ENCODE assay signal across 9 mouse cellular contexts in the genomic region with DNA sequence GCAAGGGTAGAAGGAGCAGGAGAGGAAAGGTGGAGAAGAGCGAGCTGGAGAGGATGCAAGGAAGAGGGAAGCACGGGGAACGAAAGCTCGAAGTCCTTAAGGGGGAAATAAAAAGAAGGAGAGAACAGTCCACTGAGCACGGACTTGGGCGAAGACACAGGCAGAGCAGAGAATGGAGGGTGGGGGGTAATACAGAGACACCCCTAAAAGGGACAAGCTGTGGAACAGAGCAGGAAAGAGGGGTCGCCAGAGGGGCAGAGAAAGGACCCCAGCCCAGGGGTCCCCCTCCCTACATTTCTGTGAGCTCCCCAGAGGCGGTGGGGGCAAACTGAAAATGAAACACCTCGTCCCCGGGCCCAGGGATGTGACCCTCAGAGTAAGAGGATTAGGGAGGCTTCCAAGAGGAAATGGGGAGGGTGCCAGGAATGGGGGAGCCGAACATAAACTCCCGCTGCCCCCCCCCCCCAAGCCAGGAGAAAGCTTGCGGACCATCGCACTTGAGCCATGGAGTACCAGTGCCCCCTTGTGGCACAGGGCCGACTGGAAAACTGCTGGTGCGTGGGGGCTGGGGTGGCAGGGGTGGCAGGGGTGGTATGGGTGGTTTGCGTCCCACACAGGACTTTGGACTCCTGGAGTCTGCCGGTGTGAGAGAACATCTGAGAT.
DNase-seq lines count a peak whose midpoint lies in the region; ATAC-seq and TF ChIP-seq lines count a peak whose summit lies in the region.
"Had no signal": no experiment of that assay in that cellular context is flagged by ENCODE, and none has a peak within 500 bp of the region (broad histone marks: within the 10 kb centered on the region; RNA-seq: fewer than 3 reads in every experiment).

No protein-coding gene starts in this region.

- TF ChIP-seq POLR2A in lung, adult 2 months (IDR thresholded peaks at IDR 0.05; ENCODE audit: borderline replicate concordance, extremely low read depth, low read depth, low read length): no peak

- H3K9me3 ChIP-seq in ES-E14 (ENCODE audit: control insufficient read depth, insufficient read depth, low read depth, low read length): no peaks in the 10 kb centered on the region
- H3K9me3 ChIP-seq in heart, embryonic 14.5 days (ENCODE audit: control insufficient read depth, low read length): no peaks in the 10 kb centered on the region
- no peaks in the 10 kb centered on the region for H3K9me3 ChIP-seq in kidney, postnatal 0 days (replicated peaks; ENCODE audit: low read length)
- H3K9me3 ChIP-seq in neural tube, embryonic 13.5 days: no peaks in the 10 kb centered on the region

- TF ChIP-seq CTCF in kidney, postnatal 0 days (IDR thresholded peaks at IDR 0.05; ENCODE audit: low read depth): peak; percentile 75
- TF ChIP-seq CTCF in lung, adult 2 months (IDR thresholded peaks at IDR 0.05; ENCODE audit: insufficient read depth, low read length): peak; percentile 48

- no peak overlapping the region for H3K27ac ChIP-seq in ES-E14 (ENCODE audit: insufficient read depth, low read depth, low read length, poor library complexity, severe bottlenecking)
- H3K27ac ChIP-seq in heart, embryonic 14.5 days (replicated peaks in 1 of 2; ENCODE audit: control insufficient read depth in 1 of 2, insufficient read depth in 1 of 2, low read depth in 2 of 2, low read length in 2 of 2): no peak overlapping the region
- H3K27ac ChIP-seq in kidney, postnatal 0 days: no peak overlapping the region
- H3K27ac ChIP-seq in neural tube, embryonic 13.5 days (replicated peaks): no peak overlapping the region

- no peaks in the 10 kb centered on the region for H3K27me3 ChIP-seq in heart, embryonic 14.5 days (ENCODE audit: control insufficient read depth, insufficient read depth, low read length)
- no peaks in the 10 kb centered on the region for H3K27me3 ChIP-seq in kidney, postnatal 0 days (ENCODE audit: insufficient read depth, low read length)
- H3K27me3 ChIP-seq in neural tube, embryonic 13.5 days: peaks cover 78% of the 10 kb centered on the region

- peak; percentile 38 for DNase-seq in 3134 (ENCODE audit: extremely low read depth, insufficient read length, low spot score)
- no peak for DNase-seq in ES-E14 (ENCODE audit: low read depth, low spot score)
- DNase-seq in embryo, embryonic 11 days: peak; percentile 61
- peak; percentile 50 for DNase-seq in kidney, postnatal 0 days (ENCODE audit: low spot score)
- DNase-seq in lung, adult 2 months: peak; percentile 50
- no peak for DNase-seq in T-cell, adult 2 months (ENCODE audit: low spot score)

- H3K9ac ChIP-seq in ES-E14 (ENCODE audit: insufficient read depth, low read depth, low read length, poor library complexity, severe bottlenecking): no peak overlapping the region
- H3K9ac ChIP-seq in heart, embryonic 14.5 days (ENCODE audit: low read length): peak overlapping the region; percentile 36; the same call in 1 of the 2 replicates
- H3K9ac ChIP-seq in kidney, postnatal 0 days (ENCODE audit: low read depth, low read length): 0 out of 2 replicates have a peak overlapping the region, but pooled peaks have one; percentile 27
- H3K9ac ChIP-seq in neural tube, embryonic 13.5 days: peak overlapping the region; percentile 47; the same call in 1 of the 2 replicates

- H3K36me3 ChIP-seq in ES-E14 (ENCODE audit: control insufficient read depth, insufficient read depth, low read length, poor library complexity, severe bottlenecking): no peaks in the 10 kb centered on the region
- H3K36me3 ChIP-seq in heart, embryonic 14.5 days (ENCODE audit: control insufficient read depth, insufficient read depth, low read length): no peaks in the 10 kb centered on the region
- H3K36me3 ChIP-seq in kidney, postnatal 0 days (ENCODE audit: insufficient read depth, low read length): no peaks in the 10 kb centered on the region
- no peaks in the 10 kb centered on the region for H3K36me3 ChIP-seq in neural tube, embryonic 13.5 days

- H3K4me2 ChIP-seq in heart, embryonic 14.5 days (ENCODE audit: low read length): peak overlapping the region; percentile 65
- peak overlapping the region; percentile 53 for H3K4me2 ChIP-seq in kidney, postnatal 0 days (ENCODE audit: low read length)
- H3K4me2 ChIP-seq in neural tube, embryonic 13.5 days: peak overlapping the region; percentile 50

- H3K4me3 ChIP-seq in ES-E14 (ENCODE audit: insufficient read depth in 1 of 2, low read depth in 1 of 2, low read length in 2 of 2, poor library complexity in 1 of 2, severe bottlenecking in 1 of 2): no peak overlapping the region
- peak overlapping the region; percentile 30 to 43 for H3K4me3 ChIP-seq in heart, embryonic 14.5 days (ENCODE audit: control insufficient read depth in 1 of 2, insufficient read depth in 1 of 2, low read depth in 1 of 2, low read length in 2 of 2)
- 0 out of 2 replicates have a peak overlapping the region, but pooled peaks have one; percentile 16 for H3K4me3 ChIP-seq in kidney, postnatal 0 days (replicated peaks; ENCODE audit: low read depth, low read length)
- no peak overlapping the region for H3K4me3 ChIP-seq in lung, adult 2 months (replicated peaks; ENCODE audit: extremely low read depth, low read depth, low read length)
- no peak overlapping the region; the same call in 1 of the 2 replicates for H3K4me3 ChIP-seq in neural tube, embryonic 13.5 days
- H3K4me3 ChIP-seq: erythroblast, embryonic 14.5 days had no signal

- no peak for ATAC-seq in heart, embryonic 14.5 days (ENCODE audit: insufficient number of reproducible peaks, insufficient read depth, low FRiP score, low read depth)
- ATAC-seq in kidney, postnatal 0 days (replicated peaks; ENCODE audit: low FRiP score, low read depth): peak; percentile 75
- peak; percentile 42 for ATAC-seq in neural tube, embryonic 13.5 days (ENCODE audit: low read depth)

- in situ Hi-C loops in ES-E14 (cut with MboI; ENCODE audit: low sequenced_read_pairs in 2 of 2, unreplicated experiment in 2 of 2): loop anchor here (5.0 to 25.0 kb wide), 2 partner anchors 437 kb away; a partner anchor contains a TSS

- whole genome bisulfite sequencing in heart, embryonic 14.5 days: 31% methylated on average over 18 of the region's 18 CpGs
- WGBS in kidney, postnatal 0 days: 39% methylated on average over 18 of the region's 18 CpGs
- 44% methylated on average over 18 of the region's 18 CpGs for WGBS in lung, adult 2 months
- 28% methylated on average over 16 of the region's 18 CpGs for WGBS in neural tube, embryonic 13.5 days

- H3K4me1 ChIP-seq in ES-E14 (ENCODE audit: control insufficient read depth in 2 of 2, insufficient read depth in 2 of 2, low read length in 2 of 2, poor library complexity in 1 of 2): no peaks in the 10 kb centered on the region
- H3K4me1 ChIP-seq in heart, embryonic 14.5 days (ENCODE audit: control insufficient read depth in 2 of 2, insufficient read depth in 2 of 2, low read length in 2 of 2): peaks cover 0 to 3% of the 10 kb centered on the region in 2 experiments; a peak in 1 of 4 replicates
- H3K4me1 ChIP-seq in kidney, postnatal 0 days (replicated peaks; ENCODE audit: insufficient read depth, low read length): no peaks in the 10 kb centered on the region
- H3K4me1 ChIP-seq in lung, adult 2 months (ENCODE audit: control insufficient read depth, insufficient read depth, low read length): no peaks in the 10 kb centered on the region
- peaks cover 6% of the 10 kb centered on the region; the same call in 1 of the 2 replicates for H3K4me1 ChIP-seq in neural tube, embryonic 13.5 days (replicated peaks)

TF ChIP-seq in ES-E14, 5 proteins besides CTCF, POLR2A, EP300 and RAD21:
- TF ChIP-seq HCFC1 (IDR thresholded peaks at IDR 0.05; ENCODE audit: borderline replicate concordance, insufficient read depth, low read length) (no peak), MAFK (IDR thresholded peaks at IDR 0.05; ENCODE audit: insufficient read depth, low read depth, low read length) (no peak), CHD2 (IDR thresholded peaks at IDR 0.05; ENCODE audit: low read depth, low read length) (no peak), ZNF384 (IDR thresholded peaks at IDR 0.05; ENCODE audit: low read depth, low read length) (no peak), ZC3H11A (IDR thresholded peaks at IDR 0.05; ENCODE audit: borderline replicate concordance, low read depth, low read length) (0 out of 2 replicates have a peak, but pooled peaks have one; percentile 5)
TF ChIP-seq in ES-E14: peak in this region for 1.

Comparison
In these comparisons a context has a peak if more than half of its experiments do, and no peak if none do; other contexts are left out.
1. DNase-seq: peak in 3134 (single experiment), embryo, embryonic 11 days (single experiment), kidney, postnatal 0 days (single experiment) and lung, adult 2 months (single experiment); none in ES-E14 (single experiment) and T-cell, adult 2 months (single experiment).
2. H3K4me3 ChIP-seq: peak in heart, embryonic 14.5 days (2 of 2) and kidney, postnatal 0 days (single experiment); none in ES-E14 (0 of 2), lung, adult 2 months (single experiment) and neural tube, embryonic 13.5 days (single experiment).
3. Peak in every context shown above with its lines, with median percentiles within 50 percentile points of each other: H3K4me2 ChIP-seq.